Mouse (Mus musculus) regulatory T cell (primary cell): ENCODE results near the gene Olfr971.
"Not testable (repeated sequence)": the region's sequence is repeated elsewhere in the genome, so short reads cannot be mapped to it uniquely, and the experiment has no call there.

Experiments used
- in situ Hi-C: fragments of 300-600 bp; cut with MboI, MseI; formaldehyde crosslinking; loops from one replicate; pipeline ENCODE4 v1.15.1; 2025; ENCODE audit warnings: high pct_unique_total_duplicates

Gene Olfr971

GRCm38 (mm10) chr9:39836576-39836975 lies at the start of gene Olfr971:
Gene Olfr971, plus strand, starts transcription at chr9:39836876.
- in situ Hi-C loops = not testable (repeated sequence)

GRCm38 (mm10) chr9:39790558-39790957 lies 46.1 kb upstream of the Olfr971 start, which contains the start of gene Olfr969:
Gene Olfr969, plus strand, starts transcription at chr9:39790945.
- in situ Hi-C loops = no loop called here

DNA sequence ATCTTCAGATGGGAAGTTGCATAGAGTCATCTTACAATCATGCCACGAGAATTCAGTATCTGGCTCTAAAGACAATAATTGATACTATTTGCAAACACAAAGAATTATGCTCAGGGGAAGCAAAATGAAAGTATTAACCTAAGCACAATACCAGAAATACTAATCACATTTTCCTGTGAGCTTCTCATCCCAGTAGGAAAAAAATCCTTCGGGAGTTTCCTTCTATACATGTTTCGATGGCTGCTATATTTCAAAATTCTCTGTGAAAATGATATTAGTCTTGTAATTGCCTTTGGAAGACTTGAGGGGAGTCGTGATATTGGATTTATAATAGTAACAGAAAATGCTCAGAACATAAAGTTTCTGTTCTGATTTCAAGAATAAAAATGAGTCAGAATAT lies 28.1 kb upstream of the Olfr971 start, which contains the start of gene Olfr970:
Gene Olfr970, plus strand, starts transcription at position 301 of the 400 bp plus-strand sequence.
- in situ Hi-C loops = no loop called here

DNA sequence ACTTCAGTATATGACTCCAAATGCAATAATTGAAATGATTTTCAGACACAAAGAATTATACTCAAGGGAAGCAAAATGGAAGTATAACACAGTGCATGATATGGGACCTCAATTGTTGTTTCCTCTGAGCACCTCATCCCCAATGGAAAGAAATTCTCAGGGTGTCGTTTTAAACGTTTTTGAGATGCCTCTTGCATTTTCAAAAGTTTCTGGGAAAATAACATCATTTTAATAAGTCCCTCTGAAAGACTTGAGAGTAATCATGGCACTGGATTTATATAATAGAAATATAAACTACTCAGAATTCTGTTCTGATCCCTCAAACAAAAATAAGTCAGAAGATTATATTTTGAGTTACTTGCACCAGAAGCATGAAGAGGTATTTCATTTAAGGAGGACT lies 29.4 kb downstream of the Olfr971 start, which contains the start of gene Olfr972:
Gene Olfr972, plus strand, starts transcription at position 301 of the 400 bp plus-strand sequence.
- in situ Hi-C loops = loop anchor here (25.0 kb wide), 1 partner anchor 454 kb away; no protein-coding TSS in a partner anchor

DNA sequence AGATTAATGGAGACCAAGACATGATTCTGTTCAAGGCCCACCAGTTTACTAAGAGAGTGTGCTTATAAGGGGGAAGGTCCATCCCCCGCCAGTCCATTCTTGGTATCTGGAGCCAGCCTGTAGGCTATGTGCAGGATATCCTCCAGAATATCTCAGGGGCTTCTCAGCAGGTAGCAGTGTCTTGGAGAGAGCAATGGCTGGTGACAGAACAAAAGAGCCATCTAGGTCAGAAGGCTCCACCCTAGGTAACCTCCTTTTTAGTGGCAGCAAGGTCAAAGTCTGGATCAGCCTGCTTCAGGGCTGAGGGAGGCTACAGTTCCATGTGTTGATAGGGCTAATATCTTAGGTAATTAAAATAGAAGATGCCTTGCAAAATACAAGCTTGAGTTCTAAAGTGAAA lies 35.3 kb downstream of the Olfr971 start:
- in situ Hi-C loops = loop anchor here (25.0 kb wide), 1 partner anchor 460 kb away; no protein-coding TSS in a partner anchor

DNA sequence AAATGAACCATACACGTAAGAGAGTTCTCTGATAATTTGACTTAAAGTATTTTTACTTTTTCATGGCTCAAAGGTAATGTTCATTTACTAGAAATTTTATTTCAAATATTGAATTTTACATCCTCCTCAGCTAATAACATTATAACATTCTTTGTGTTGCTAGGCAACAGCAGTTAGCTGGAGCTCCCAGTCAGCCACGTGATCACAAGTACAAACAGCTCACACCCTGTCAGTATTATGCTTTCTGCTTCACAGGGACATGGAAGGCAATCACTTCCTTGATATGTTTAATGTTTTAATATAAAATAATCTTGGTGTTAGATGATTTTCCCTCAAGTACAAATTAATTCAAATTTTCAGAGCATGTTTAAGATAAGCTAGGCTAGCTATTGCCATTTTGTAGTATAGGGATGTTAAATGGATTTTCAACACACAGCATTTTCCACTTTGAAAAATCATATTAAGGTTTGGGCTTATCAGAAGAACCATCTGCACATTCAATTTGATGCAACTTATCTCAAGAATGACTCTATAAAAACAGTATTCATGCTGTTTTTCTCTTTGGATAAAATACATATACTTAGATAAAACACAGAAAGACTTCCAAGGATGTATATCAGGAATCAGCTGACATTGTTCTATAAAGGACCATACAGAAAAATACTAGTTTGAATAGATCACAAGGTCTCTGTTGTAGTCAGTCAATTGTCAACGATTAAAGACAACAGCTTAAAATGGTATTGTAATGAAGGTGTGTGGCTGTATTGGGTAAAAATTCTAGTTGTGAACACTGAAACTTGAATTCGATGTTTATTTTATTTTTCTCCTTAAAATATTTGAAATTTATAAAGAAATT lies 41.1 kb downstream of the Olfr971 start:
- in situ Hi-C loops = loop anchor here (5.0 kb wide), 1 partner anchor 50 kb away; no protein-coding TSS in a partner anchor
